Mouse (Mus musculus) MEL (cell line): ENCODE data around the gene Lag3. TPM values are rescaled to one million over a fixed set of nuclear protein-coding genes. Genes with fewer than 3 reads are reported as not detected.

Experiments used
- DNase-seq: peaks from one replicate; pipeline ENCODE4 v3.0.0; 2011; ENCODE audit warnings: low read depth, low spot score
- H3K27ac ChIP-seq: 2 replicates; pipeline ENCODE4 v1.5.1; 2012; ENCODE audit warnings: low read depth, mild to moderate bottlenecking, control low read depth, low read length, moderate library complexity; ENCODE audit not compliant: control insufficient read depth
- H3K27me3 ChIP-seq, 2 experiments: fragments of 150-350 bp in 1 of 2; sonication (generic) in 1 of 2; 2 replicates each; pipeline ENCODE4 v1.6.1; 2012; ENCODE audit warnings: low read length in 2 of 2, mild to moderate bottlenecking in 2 of 2, improper control_type of control experiment in 1 of 2, moderate library complexity in 1 of 2; ENCODE audit not compliant: insufficient read depth in 2 of 2, control insufficient read depth in 1 of 2
- H3K36me3 ChIP-seq, 2 experiments: 2 replicates each; pipeline ENCODE4 v1.6.1; 2012 to 2014; ENCODE audit warnings: low read length in 2 of 2, improper control_type of control experiment in 1 of 2, inconsistent platforms in 1 of 2, mild to moderate bottlenecking in 1 of 2; ENCODE audit not compliant: insufficient read depth in 2 of 2, control insufficient read depth in 1 of 2
- H3K4me1 ChIP-seq, 2 experiments: fragments of 150-350 bp in 1 of 2; sonication (generic) in 1 of 2; 2 replicates each; pipeline ENCODE4 v1.6.1; 2012; ENCODE audit warnings: low read length in 2 of 2, improper control_type of control experiment in 1 of 2, mild to moderate bottlenecking in 1 of 2; ENCODE audit not compliant: insufficient read depth in 2 of 2, control insufficient read depth in 1 of 2
- H3K4me3 ChIP-seq, 2 experiments: fragments of 150-350 bp in 1 of 2; sonication (generic) in 1 of 2; 2 replicates each; pipeline ENCODE4 v1.5.1; 2012; ENCODE audit warnings: low read depth in 2 of 2, low read length in 2 of 2, mild to moderate bottlenecking in 2 of 2, moderate library complexity in 2 of 2, control low read depth in 1 of 2, improper control_type of control experiment in 1 of 2; ENCODE audit not compliant: control insufficient read depth in 1 of 2, insufficient read depth in 1 of 2
- H3K79me2 ChIP-seq: 2 replicates; pipeline ENCODE4 v1.6.1; 2012; ENCODE audit warnings: mild to moderate bottlenecking, low read length, moderate library complexity; ENCODE audit not compliant: control insufficient read depth, poor library complexity, insufficient read depth
- H3K9ac ChIP-seq: 2 replicates; pipeline ENCODE4 v1.6.1; 2012; ENCODE audit warnings: low read depth, mild to moderate bottlenecking, control low read depth, low read length, moderate library complexity; ENCODE audit not compliant: control insufficient read depth, poor library complexity, severe bottlenecking
- H3K9me3 ChIP-seq: fragments of 150-350 bp; sonication (generic); replicated peaks from 2 replicates; pipeline ENCODE4 v1.6.1; 2012; ENCODE audit warnings: mild to moderate bottlenecking, low read length, improper control_type of control experiment, moderate library complexity; ENCODE audit not compliant: insufficient read depth
- CHD1 ChIP-seq: IDR thresholded peaks from 2 replicates; pipeline ENCODE4 v1.6.1; 2012; ENCODE audit warnings: low read depth, mild to moderate bottlenecking, inconsistent platforms, low read length, improper control_type of control experiment
- CHD2 ChIP-seq: IDR thresholded peaks from 2 replicates; pipeline ENCODE4 v1.6.1; 2011; ENCODE audit warnings: low read length, improper control_type of control experiment
- E2F4 ChIP-seq: IDR thresholded peaks from 2 replicates; pipeline ENCODE4 v1.6.1; 2011; ENCODE audit warnings: low read depth, low read length, improper control_type of control experiment, borderline replicate concordance
- ETS1 ChIP-seq: IDR thresholded peaks from 2 replicates; pipeline ENCODE4 v1.6.1; 2012; ENCODE audit warnings: low read depth, mild to moderate bottlenecking, inconsistent platforms, low read length, improper control_type of control experiment, moderate library complexity
- GATA1 ChIP-seq: IDR thresholded peaks from 2 replicates; pipeline ENCODE4 v1.6.1; 2011; ENCODE audit warnings: low read depth, low read length, improper control_type of control experiment
- MXI1 ChIP-seq: IDR thresholded peaks from 2 replicates; pipeline ENCODE4 v1.6.1; 2011; ENCODE audit warnings: mild to moderate bottlenecking, low read depth, low read length, improper control_type of control experiment
- MYB ChIP-seq: IDR thresholded peaks from 2 replicates; pipeline ENCODE4 v1.6.1; 2011; ENCODE audit warnings: mild to moderate bottlenecking, low read depth, low read length, improper control_type of control experiment
- NELFE ChIP-seq: IDR thresholded peaks from 2 replicates; pipeline ENCODE4 v1.6.1; 2011; ENCODE audit warnings: low read depth, low read length, improper control_type of control experiment
- SMC3 ChIP-seq: IDR thresholded peaks from 2 replicates; pipeline ENCODE4 v1.6.1; 2011; ENCODE audit warnings: low read depth, low read length, improper control_type of control experiment
- TAL1 ChIP-seq: IDR thresholded peaks from 2 replicates; pipeline ENCODE4 v1.6.1; 2012; ENCODE audit warnings: mild to moderate bottlenecking, inconsistent platforms, low read length, moderate library complexity, mixed read lengths
- TBP ChIP-seq: IDR thresholded peaks from 2 replicates; pipeline ENCODE4 v1.8.0; 2011; ENCODE audit warnings: low read depth, low read length, improper control_type of control experiment
- USF2 ChIP-seq, 2 experiments: IDR thresholded peaks; 2 replicates each; pipeline ENCODE4 v1.6.1; 2011 to 2012; ENCODE audit warnings: improper control_type of control experiment in 2 of 2, low read length in 2 of 2, borderline replicate concordance in 1 of 2, inconsistent platforms in 1 of 2, low read depth in 1 of 2, mild to moderate bottlenecking in 1 of 2; ENCODE audit not compliant: insufficient read depth in 1 of 2
- ZKSCAN1 ChIP-seq: IDR thresholded peaks from 2 replicates; pipeline ENCODE4 v1.6.1; 2012; ENCODE audit warnings: low read depth, mild to moderate bottlenecking, inconsistent platforms, low read length, improper control_type of control experiment, moderate library complexity
- ZNF384 ChIP-seq: IDR thresholded peaks from 2 replicates; pipeline ENCODE4 v1.6.1; 2012; ENCODE audit warnings: low read depth, mild to moderate bottlenecking, inconsistent platforms, low read length, improper control_type of control experiment
- polyA plus RNA-seq, 2 experiments: library from polyadenylated mRNA; stranded (reverse) in 1 of 2; unstranded in 1 of 2; fragments of >175 nt in 1 of 2; fragments of >200 nt in 1 of 2; gene quantifications; 2 replicates each; pipeline versions ENCODE4 v1.2.1 to v1.2.4; 2012; ENCODE audit warnings: low replicate concordance in 2 of 2, low read depth in 1 of 2; ENCODE audit not compliant: insufficient read length in 2 of 2, insufficient read depth in 1 of 2, missing spikeins in 1 of 2
- total RNA-seq: library from RNA; depleted of rRNA; stranded (reverse); fragments of 300-350 nt; gene quantifications from 2 replicates; pipeline ENCODE4 v1.2.3, GENCODE M21; 2012

The Lag3 gene
- total and polyA plus RNA-seq, 3 experiments = 0.35 to 1.3 TPM; not detected in 1

DNA sequence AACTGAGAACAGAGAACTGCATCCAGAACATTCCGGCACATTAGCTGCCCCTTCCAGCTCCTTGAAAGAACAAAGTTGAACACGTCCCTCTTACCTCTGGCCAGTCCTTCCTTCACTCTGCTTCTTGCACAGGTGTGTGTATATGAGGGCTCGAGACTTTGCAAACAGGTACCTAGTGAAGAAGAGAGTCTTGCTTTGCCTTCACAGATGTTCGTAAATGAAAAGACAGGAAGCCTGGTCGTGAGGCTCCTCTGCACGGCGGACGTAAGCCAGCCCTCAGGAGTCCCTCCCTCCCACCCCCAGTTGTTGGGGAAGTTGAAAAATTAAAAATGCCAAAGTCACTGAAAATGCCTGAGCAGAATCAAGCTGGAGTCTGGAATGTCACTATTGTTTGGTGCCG lies 23.5 kb downstream of the Lag3 start, which contains the start of gene Cd4:
TSS of gene Cd4 (minus strand) at position 236 of the 400 bp plus-strand sequence.
- no peak for TF ChIP-seq TBP
- no peak for TF ChIP-seq USF2 (IDR thresholded peaks at IDR 0.05; ENCODE audit: borderline replicate concordance in 1 of 2, insufficient read depth in 1 of 2, low read depth in 1 of 2, low read length in 2 of 2)
- no peak for TF ChIP-seq E2F4
- no peak for TF ChIP-seq MYB
- no peak for TF ChIP-seq ZNF384
- TF ChIP-seq CHD1 = no peak
- no peak for TF ChIP-seq ZKSCAN1
- no peak for TF ChIP-seq TAL1
- TF ChIP-seq MXI1 = no peak
- no peak for TF ChIP-seq ETS1
- no peak for TF ChIP-seq SMC3
- TF ChIP-seq CHD2 = no peak
- no peak for TF ChIP-seq NELFE
- H3K9me3 ChIP-seq = no peaks in the 10 kb centered on the region
- no peaks in the 10 kb centered on the region for H3K4me1 ChIP-seq
- no peak within 1 kb of the TSS for H3K27ac ChIP-seq
- H3K36me3 ChIP-seq = no peaks in the 10 kb centered on the region
- no peaks in the 10 kb centered on the region for H3K79me2 ChIP-seq
- no peak within 1 kb of the TSS for H3K9ac ChIP-seq
- H3K4me3 ChIP-seq = no peak within 1 kb of the TSS
- H3K27me3 ChIP-seq = peaks cover 3 to 5% of the 10 kb centered on the region in 2 experiments; a peak in 3 of 4 replicates
- DNase-seq = no peak

DNA sequence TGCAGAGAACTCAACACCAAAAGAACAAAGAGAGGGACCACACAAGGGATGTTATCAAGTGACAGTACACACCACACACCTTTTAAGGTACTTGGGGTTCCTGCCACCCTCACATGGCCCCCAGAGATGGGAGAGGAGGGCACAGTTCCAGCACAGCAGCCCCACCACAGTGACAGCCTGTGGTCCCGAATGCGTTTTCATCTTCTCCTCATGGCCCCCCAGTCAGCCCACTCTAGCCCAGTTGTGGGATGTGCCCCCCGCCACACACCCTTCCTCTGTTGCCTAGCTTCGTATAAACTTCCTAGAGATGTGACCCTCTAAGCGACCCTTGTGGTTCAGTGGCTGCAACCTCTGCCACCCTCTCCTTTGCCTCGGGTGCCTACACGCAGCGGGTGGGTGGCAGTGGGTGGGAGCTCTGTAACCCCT lies 25.5 kb downstream of the Lag3 start:
- peaks cover 5 to 9% of the 10 kb centered on the region in 2 experiments for H3K27me3 ChIP-seq
- H3K36me3 ChIP-seq = no peaks in the 10 kb centered on the region
- TF ChIP-seq SMC3 = no peak
- no peak overlapping the region for H3K4me3 ChIP-seq
- no peak overlapping the region for H3K9ac ChIP-seq
- no peaks in the 10 kb centered on the region for H3K9me3 ChIP-seq
- no peak overlapping the region for H3K27ac ChIP-seq
- DNase-seq = no peak
- H3K4me1 ChIP-seq = no peaks in the 10 kb centered on the region
- no peaks in the 10 kb centered on the region for H3K79me2 ChIP-seq

DNA sequence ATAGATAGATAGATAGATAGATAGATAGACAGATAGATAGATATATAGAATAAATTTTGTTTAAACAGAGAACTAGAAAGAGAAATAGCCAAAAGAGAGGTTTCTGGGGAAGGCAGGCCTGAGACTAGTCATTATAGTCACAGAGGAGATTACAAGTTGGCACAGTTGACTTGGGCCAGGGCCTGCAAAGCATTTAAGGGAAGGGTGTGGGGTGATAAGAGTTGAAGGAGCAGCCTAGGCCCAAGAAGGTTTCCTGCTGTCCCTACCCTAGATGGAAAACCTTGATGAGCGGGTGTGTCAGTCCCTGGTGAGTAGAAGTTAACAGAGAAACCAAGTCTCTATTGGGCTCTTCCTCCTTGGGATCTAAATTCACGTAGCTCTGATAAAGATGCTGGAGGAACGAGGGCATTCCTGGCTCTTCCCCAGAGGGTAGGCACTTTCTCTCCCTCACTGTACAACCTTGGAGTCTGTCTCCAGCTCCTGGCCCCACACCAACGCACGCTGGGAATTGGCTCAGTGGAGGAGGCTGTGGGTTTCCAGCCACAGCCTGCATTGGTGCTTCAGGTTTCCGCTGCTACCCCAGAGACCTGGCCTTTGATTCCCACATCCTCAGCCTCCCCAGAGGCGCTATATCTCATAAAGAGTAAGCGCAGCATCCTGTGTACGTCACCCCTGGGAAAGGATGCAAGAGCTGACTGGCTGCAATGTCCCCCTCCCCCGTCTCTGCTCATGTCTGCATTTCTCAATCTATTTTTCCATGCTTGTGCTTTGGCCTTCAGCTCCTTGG lies 26.6 kb downstream of the Lag3 start:
- peak; percentile 18; the same call in 1 of the 2 replicates for TF ChIP-seq GATA1
- no peak for TF ChIP-seq ZKSCAN1
- TF ChIP-seq MYB = no peak
- no peak overlapping the region for H3K27ac ChIP-seq
- H3K4me3 ChIP-seq = no peak overlapping the region
- H3K27me3 ChIP-seq = peaks cover 8 to 9% of the 10 kb centered on the region in 2 experiments
- H3K4me1 ChIP-seq = no peaks in the 10 kb centered on the region
- DNase-seq = no peak
- no peaks in the 10 kb centered on the region for H3K9me3 ChIP-seq
- H3K79me2 ChIP-seq = no peaks in the 10 kb centered on the region
- H3K36me3 ChIP-seq = no peaks in the 10 kb centered on the region
- H3K9ac ChIP-seq = no peak overlapping the region
